Mouse (Mus musculus) layer of hippocampus, postnatal 25 days (tissue): ENCODE results near the gene Khnyn. TPM values are rescaled to one million over a fixed set of nuclear protein-coding genes. Genes with fewer than 3 reads are reported as not detected.

Experiments used
- DNase-seq, 2 experiments: peaks; one replicate each; pipeline ENCODE4 v3.0.0; 2022; ENCODE audit warnings: mixed read lengths in 2 of 2, low spot score in 1 of 2; ENCODE audit errors: extremely low spot score in 1 of 2
- total RNA-seq, 2 experiments: library from RNA; stranded (reverse); gene quantifications; 2 replicates each; pipeline ENCODE4 v1.2.3; 2021

The Khnyn gene
- total RNA-seq: 10 to 100 TPM; 10.5 to 12.1 TPM

GRCm38 (mm10) chr14:55884713-55885113 is at the start of gene Khnyn:
Gene Khnyn (plus strand): TSS chr14:55884947.
- peak; percentile 55 to 63 for DNase-seq

- DNase-seq: no peak
Measured at GRCm38 (mm10) chr14:55838312-55838711, 46.4 kb upstream of the Khnyn start.

- no peak for DNase-seq
Measured at GRCm38 (mm10) chr14:55838740-55839139, 46.0 kb upstream of the Khnyn start.

GRCm38 (mm10) chr14:55840853-55841366 is 43.8 kb upstream of the Khnyn start:
- no peak for DNase-seq

GRCm38 (mm10) chr14:55842794-55843193 is 42.0 kb upstream of the Khnyn start:
- no peak for DNase-seq

GRCm38 (mm10) chr14:55845506-55846294 is 39.0 kb upstream of the Khnyn start:
- DNase-seq: no peak

- no peak for DNase-seq
Measured at GRCm38 (mm10) chr14:55850885-55851284, 33.9 kb upstream of the Khnyn start.

GRCm38 (mm10) chr14:55852646-55853551 is 31.8 kb upstream of the Khnyn start:
- no peak for DNase-seq

- DNase-seq: peak in 1 of 2 experiments; percentile 36
Measured at GRCm38 (mm10) chr14:55853621-55854285, 31.0 kb upstream of the Khnyn start, which contains the start of gene Nynrin. Gene Nynrin (plus strand): TSS chr14:55854010.

GRCm38 (mm10) chr14:55854406-55855100 is 30.2 kb upstream of the Khnyn start:
- no peak for DNase-seq

GRCm38 (mm10) chr14:55855101-55855561 is 29.6 kb upstream of the Khnyn start:
- DNase-seq: no peak

- no peak for DNase-seq
Measured at GRCm38 (mm10) chr14:55857588-55857987, 27.2 kb upstream of the Khnyn start.

GRCm38 (mm10) chr14:55862186-55862585 is 22.6 kb upstream of the Khnyn start:
- no peak for DNase-seq

- DNase-seq: no peak
Measured at GRCm38 (mm10) chr14:55862970-55863369, 21.8 kb upstream of the Khnyn start.

GRCm38 (mm10) chr14:55863773-55864172 is 21.0 kb upstream of the Khnyn start:
- peak; percentile 49 to 68 for DNase-seq

- peak in 1 of 2 experiments; percentile 81 for DNase-seq
Measured at GRCm38 (mm10) chr14:55866962-55867361, 17.8 kb upstream of the Khnyn start.

- no peak for DNase-seq
Measured at GRCm38 (mm10) chr14:55868230-55869026, 16.3 kb upstream of the Khnyn start.

GRCm38 (mm10) chr14:55869538-55869937 is 15.2 kb upstream of the Khnyn start:
- no peak for DNase-seq

- DNase-seq: no peak
Measured at GRCm38 (mm10) chr14:55872039-55872438, 12.7 kb upstream of the Khnyn start.
